Mouse (Mus musculus) bone marrow macrophage, adult 2 months (primary cell): ENCODE data around the gene Fbxo30.

Source experiments
- CTCF ChIP-seq: IDR thresholded peaks from 2 replicates; pipeline ENCODE4 v1.5.1; 2012; ENCODE audit warnings: low read depth, mild to moderate bottlenecking, low read length, moderate library complexity
- POLR2A ChIP-seq: IDR thresholded peaks from 2 replicates; pipeline ENCODE4 v1.6.1; 2012; ENCODE audit warnings: mild to moderate bottlenecking, low read depth, low read length, borderline replicate concordance

- TF ChIP-seq POLR2A (no peak), CTCF (no peak)
These were observed 24.4 kb downstream of the Fbxo30 start for GRCm38 (mm10) chr10:11305365-11306053.
